Mouse (Mus musculus): ENCODE results near the gene Ralgapa1.

DNA sequence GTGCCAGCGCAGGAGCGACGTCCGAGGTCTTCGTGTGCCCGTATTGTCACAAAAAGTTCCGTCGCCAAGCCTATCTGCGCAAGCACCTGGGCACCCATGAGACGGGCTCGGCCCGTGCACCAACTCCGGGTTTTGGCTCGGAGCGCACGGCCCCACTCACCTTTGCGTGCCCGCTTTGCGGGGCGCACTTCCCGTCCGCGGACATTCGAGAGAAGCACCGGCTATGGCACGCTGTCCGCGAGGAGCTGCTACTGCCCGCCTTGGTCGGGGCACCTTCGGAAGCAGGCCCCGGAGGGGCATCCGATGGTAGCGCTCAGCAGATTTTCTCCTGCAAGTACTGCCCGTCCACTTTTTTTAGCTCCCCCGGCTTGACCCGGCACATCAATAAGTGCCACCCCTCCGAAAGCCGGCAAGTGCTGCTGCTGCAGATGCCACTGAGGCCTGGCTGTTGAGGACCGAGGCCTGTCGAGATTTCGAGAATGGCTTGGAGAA, 220.4 kb downstream of the Ralgapa1 start:
- TF ChIP-seq POLR2AphosphoS2 (IDR thresholded peaks at IDR 0.05; ENCODE audit: low read length) (no peak), CTCF (IDR thresholded peaks at IDR 0.05 in 2 of 3, conservative IDR thresholded peaks at IDR 0.05 in 1 of 3; ENCODE audit: control insufficient read depth in 1 of 3, insufficient read depth in 1 of 3, low read depth in 2 of 3, low read length in 3 of 3, poor library complexity in 1 of 3, severe bottlenecking in 1 of 3) (no peak), TBP (IDR thresholded peaks at IDR 0.05; ENCODE audit: low read depth, low read length) (no peak), MEF2A (IDR thresholded peaks at IDR 0.05; ENCODE audit: extremely low read depth, insufficient replicate concordance, low read depth, low read length, poor library complexity, severe bottlenecking) (no peak), CHD1 (IDR thresholded peaks at IDR 0.05; ENCODE audit: low read depth, low read length) (no peak), MAFK (IDR thresholded peaks at IDR 0.05; ENCODE audit: borderline replicate concordance, low read depth, low read length) (no peak), TCF12 (IDR thresholded peaks at IDR 0.05; ENCODE audit: low read depth, low read length) (no peak), MYC (IDR thresholded peaks at IDR 0.05; ENCODE audit: low read depth, low read length) (no peak), NELFE (IDR thresholded peaks at IDR 0.05; ENCODE audit: low read depth, low read length) (no peak), EP300 (IDR thresholded peaks at IDR 0.05; ENCODE audit: low read depth in 1 of 2, low read length in 2 of 2) (no peak), POLR2A (IDR thresholded peaks at IDR 0.05; ENCODE audit: control insufficient read depth in 1 of 2, insufficient read depth in 1 of 2, low read depth in 1 of 2, low read length in 2 of 2, poor library complexity in 1 of 2) (no peak), NRF1 (IDR thresholded peaks at IDR 0.05; ENCODE audit: insufficient read depth, low read depth, low read length, poor library complexity, severe bottlenecking) (no peak)
